Comparison of ENCODE assay signal across 24 mouse cellular contexts in genomic region chr9:58224356-58224755, GRCm38 (mm10). TPM values are rescaled to one million over a fixed set of nuclear protein-coding genes. Genes with fewer than 3 reads are reported as not detected.
"Had no signal": no experiment of that assay in that cellular context is flagged by ENCODE, and none has a peak within 500 bp of the region (broad histone marks: within the 10 kb centered on the region; RNA-seq: fewer than 3 reads in every experiment).

No protein-coding gene starts in this region.

- H3K4me1 ChIP-seq: lung, embryonic 15.5 days; midbrain, embryonic 13.5 days; midbrain, embryonic 15.5 days; neural tube, embryonic 13.5 days; neural tube, embryonic 15.5 days had no signal

- ATAC-seq: liver, postnatal 0 days; lung, postnatal 0 days; midbrain, embryonic 13.5 days; midbrain, embryonic 15.5 days had no signal

- H3K4me2 ChIP-seq: lung, embryonic 15.5 days; midbrain, embryonic 11.5 days; midbrain, embryonic 13.5 days; midbrain, embryonic 15.5 days; neural tube, embryonic 13.5 days; neural tube, embryonic 15.5 days had no signal

- H3K27ac ChIP-seq: lung, embryonic 15.5 days; macrophage; midbrain, embryonic 13.5 days; midbrain, embryonic 15.5 days; neural tube, embryonic 13.5 days; neural tube, embryonic 15.5 days had no signal

- H3K9ac ChIP-seq: liver, postnatal 0 days; lung, embryonic 15.5 days; midbrain, embryonic 13.5 days; midbrain, embryonic 15.5 days; neural tube, embryonic 13.5 days; neural tube, embryonic 15.5 days had no signal

- H3K36me3 ChIP-seq: midbrain, embryonic 15.5 days; neural tube, embryonic 13.5 days had no signal

- H3K4me3 ChIP-seq: lung, embryonic 15.5 days; megakaryocyte, embryonic 14.5 days; midbrain, embryonic 13.5 days; midbrain, embryonic 15.5 days; neural tube, embryonic 13.5 days; neural tube, embryonic 15.5 days had no signal

- H3K27me3 ChIP-seq: lung, embryonic 15.5 days; megakaryocyte, embryonic 14.5 days; midbrain, embryonic 13.5 days; midbrain, embryonic 15.5 days; neural tube, embryonic 13.5 days; neural tube, embryonic 15.5 days had no signal

- H3K9me3 ChIP-seq: lung, embryonic 15.5 days; megakaryocyte, embryonic 14.5 days; midbrain, embryonic 13.5 days; midbrain, embryonic 15.5 days; neural tube, embryonic 13.5 days; neural tube, embryonic 15.5 days had no signal

- DNase-seq: liver, postnatal 0 days; lung, adult 2 months; lung, postnatal 14 days; lung, postnatal 36 days; retina, postnatal 1 day; right cerebral cortex, adult 18-20 months; right cerebral cortex, postnatal 25 days; right cerebral cortex, postnatal 4 days; spleen, adult 18-20 months; thymus, adult 18-20 months; thymus, postnatal 14 days; thymus, postnatal 36 days had no signal

RNA-seq across cellular contexts. Expression of gene Islr2, which starts 20.2 kb away (rescaled TPM):
- total RNA-seq: megakaryocyte progenitor cell, adult 5-6 weeks; monocyte, adult 5-6 weeks had no signal
- polyA plus RNA-seq: liver, postnatal 0 days; lung, postnatal 0 days; macrophage; thymus, postnatal 0 days had no signal

RNA-seq across cellular contexts. Expression of gene Islr, which starts 20.2 kb away (rescaled TPM):
- total RNA-seq: megakaryocyte progenitor cell, adult 5-6 weeks; monocyte, adult 5-6 weeks had no signal
- polyA plus RNA-seq: macrophage had no signal
